Mouse (Mus musculus): ENCODE results near the gene Net1. TPM values are rescaled to one million over a fixed set of nuclear protein-coding genes. Genes with fewer than 3 reads are reported as not detected.
"Not testable (repeated sequence)": the region's sequence is repeated elsewhere in the genome, so short reads cannot be mapped to it uniquely, and the experiment has no call there.

The Net1 gene
- polyA plus RNA-seq, 1 experiment from 2014 or later, result 149 TPM

DNA sequence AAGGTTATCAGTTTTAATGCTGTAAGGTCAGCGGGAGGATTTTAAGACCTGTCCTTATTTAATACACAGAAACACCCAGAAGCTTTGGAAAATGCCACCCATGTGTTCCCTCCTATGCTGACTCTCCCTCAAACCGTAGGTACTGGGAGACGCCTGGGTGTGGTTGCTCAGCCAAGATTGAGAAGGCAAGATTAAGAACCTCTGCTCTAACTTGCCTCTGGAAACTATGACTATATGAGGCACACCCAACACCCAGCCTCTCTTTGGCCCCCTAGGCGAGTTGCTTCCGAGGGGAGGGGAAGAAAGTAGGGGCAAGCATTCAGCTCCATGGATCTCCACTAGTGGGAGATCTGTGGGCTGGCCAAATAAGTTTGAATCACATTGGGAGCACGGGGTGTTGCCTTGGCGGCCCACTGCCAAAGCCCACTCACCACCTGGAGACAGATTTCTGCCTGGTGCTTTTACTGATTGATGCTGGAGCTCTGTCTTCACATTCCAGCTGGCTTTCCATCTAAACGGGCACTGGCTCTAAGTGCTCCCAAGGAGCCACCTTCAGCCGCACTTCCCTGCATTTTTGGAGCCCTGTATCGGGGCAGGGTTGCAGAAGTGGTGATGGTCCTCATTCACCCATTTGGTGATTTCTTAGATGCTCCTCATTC is 55.0 kb downstream of the Net1 start:
- Histone ChIP-seq H3K27me3 (no peaks in the 10 kb centered on the region), H3K4me2 (replicated peaks) (no peak overlapping the region), H3K4me1 (peaks cover 6% of the 10 kb centered on the region; the same call in 1 of the 2 replicates), H3K27ac (replicated peaks) (no peak overlapping the region), H3K36me3 (no peaks in the 10 kb centered on the region), H3K9ac (no peak overlapping the region), H3K9me3 (replicated peaks) (no peaks in the 10 kb centered on the region), H3K4me3 (replicated peaks) (no peak overlapping the region)
- 72% methylated on average over 10 of the region's 10 CpGs for WGBS
- no peak for ATAC-seq (ENCODE audit: insufficient number of reproducible peaks, low FRiP score, low TSS enrichment, low read depth)

DNA sequence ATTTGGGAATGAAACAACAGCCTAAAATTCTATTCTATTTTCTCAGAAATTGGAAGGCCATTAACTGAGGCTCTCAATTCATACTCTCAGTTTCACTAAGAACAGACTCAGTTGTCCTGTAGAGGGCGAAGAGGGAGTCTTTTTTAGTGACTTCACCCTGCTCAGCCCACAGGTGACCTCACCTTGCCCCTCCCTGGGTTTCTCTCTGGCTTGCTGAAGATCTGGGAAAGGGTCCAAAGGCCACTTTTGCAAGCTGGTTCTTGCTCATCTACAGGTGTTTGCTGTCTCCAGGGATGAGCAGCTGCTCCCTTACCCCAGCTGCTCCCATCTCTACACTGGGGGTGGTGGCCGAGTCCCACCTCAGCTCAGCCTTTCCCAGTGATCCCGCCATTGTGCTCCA is 55.7 kb downstream of the Net1 start:
- ATAC-seq (ENCODE audit: insufficient number of reproducible peaks, low FRiP score, low TSS enrichment, low read depth), result no peak
- Histone ChIP-seq H3K4me1 (peaks cover 6% of the 10 kb centered on the region; the same call in 1 of the 2 replicates), H3K36me3 (no peaks in the 10 kb centered on the region), H3K27ac (replicated peaks) (no peak overlapping the region), H3K27me3 (no peaks in the 10 kb centered on the region), H3K4me3 (replicated peaks) (no peak overlapping the region), H3K9ac (no peak overlapping the region), H3K4me2 (replicated peaks) (no peak overlapping the region), H3K9me3 (replicated peaks) (no peaks in the 10 kb centered on the region)
- WGBS, result 62% methylated on average over 3 of the region's 3 CpGs

DNA sequence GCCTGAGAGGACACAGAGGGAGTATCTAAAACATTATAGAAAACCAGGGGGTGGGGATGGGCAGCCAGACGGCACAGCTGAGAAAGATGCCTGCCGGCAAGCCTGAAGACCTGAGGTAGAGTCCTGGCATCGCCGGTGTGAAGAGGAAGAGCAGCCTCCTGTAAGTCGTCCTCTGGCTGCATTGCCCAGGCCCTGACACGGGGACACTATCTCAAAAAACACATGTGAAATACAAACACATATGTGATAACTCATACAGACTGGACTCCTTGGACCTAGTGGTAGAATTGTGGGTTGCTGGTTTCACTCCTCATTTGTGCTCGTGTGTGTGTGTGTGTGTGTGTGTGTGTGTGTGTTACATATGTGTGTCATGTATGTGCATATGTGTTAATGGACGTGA is 56.8 kb downstream of the Net1 start:
- WGBS, result 84% methylated on average over 8 of the region's 8 CpGs
- no peak overlapping the region for H3K4me3 ChIP-seq (replicated peaks)
- H3K9ac ChIP-seq, result no peak overlapping the region
- no peaks in the 10 kb centered on the region for H3K36me3 ChIP-seq
- H3K4me2 ChIP-seq (replicated peaks), result no peak overlapping the region
- ATAC-seq (ENCODE audit: insufficient number of reproducible peaks, low FRiP score, low TSS enrichment, low read depth), result no peak
- no peaks in the 10 kb centered on the region for H3K9me3 ChIP-seq (replicated peaks)
- no peak overlapping the region for H3K27ac ChIP-seq (replicated peaks)
- H3K27me3 ChIP-seq, result no peaks in the 10 kb centered on the region
- H3K4me1 ChIP-seq, result peaks cover 6% of the 10 kb centered on the region; the same call in 1 of the 2 replicates

DNA sequence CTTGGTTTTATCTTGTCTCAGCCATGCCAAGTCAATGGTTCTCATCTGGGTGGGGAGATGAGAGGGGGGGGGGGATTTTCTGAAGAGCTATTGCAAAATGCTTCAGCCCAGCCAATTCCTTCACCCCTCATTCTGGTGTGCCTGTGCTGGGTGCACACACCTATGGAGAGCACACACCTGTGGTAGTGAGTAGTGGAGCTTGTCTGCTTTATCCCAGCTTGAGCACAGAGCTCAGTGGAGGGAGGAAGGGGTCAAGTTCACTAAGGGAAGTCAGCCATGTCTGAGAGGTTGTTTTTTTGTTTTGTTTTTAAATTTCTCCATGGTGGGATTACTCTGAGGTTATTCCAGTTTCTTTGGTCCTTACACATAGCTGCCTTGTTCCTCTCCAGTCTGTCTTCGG is 61.8 kb downstream of the Net1 start:
- no peaks in the 10 kb centered on the region for H3K9me3 ChIP-seq (replicated peaks)
- H3K4me3 ChIP-seq (replicated peaks), result no peak overlapping the region
- ATAC-seq (ENCODE audit: insufficient number of reproducible peaks, low FRiP score, low TSS enrichment, low read depth), result no peak
- no peaks in the 10 kb centered on the region for H3K27me3 ChIP-seq
- H3K36me3 ChIP-seq, result no peaks in the 10 kb centered on the region
- no peaks in the 10 kb centered on the region for H3K4me1 ChIP-seq
- no peak overlapping the region for H3K9ac ChIP-seq
- no peak overlapping the region for H3K4me2 ChIP-seq (replicated peaks)
- 78% methylated on average over 1 of the region's 1 CpGs for WGBS
- H3K27ac ChIP-seq (replicated peaks), result no peak overlapping the region

DNA sequence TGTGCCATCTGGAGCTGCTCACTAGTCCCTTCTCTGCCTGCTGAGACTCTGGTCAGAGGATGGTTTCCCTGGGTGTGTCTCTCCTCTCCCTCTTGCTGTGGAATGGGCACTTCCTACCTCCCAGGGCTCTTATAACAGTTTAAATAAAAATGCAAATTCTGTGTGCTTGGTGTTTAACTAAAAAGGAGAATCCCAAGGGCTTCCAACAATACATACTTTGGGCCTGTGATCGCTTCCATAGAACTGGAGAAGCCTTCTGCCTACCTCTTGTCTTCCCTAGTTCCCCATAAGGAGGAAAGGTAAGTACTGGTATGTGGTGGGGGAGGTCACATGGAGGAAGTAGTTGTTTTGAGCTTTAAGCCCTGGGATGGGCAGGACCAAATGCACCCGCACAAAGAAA is 63.2 kb downstream of the Net1 start:
- no peaks in the 10 kb centered on the region for H3K36me3 ChIP-seq
- H3K4me3 ChIP-seq (replicated peaks), result no peak overlapping the region
- no peaks in the 10 kb centered on the region for H3K4me1 ChIP-seq
- H3K9me3 ChIP-seq (replicated peaks), result no peaks in the 10 kb centered on the region
- 80% methylated on average over 2 of the region's 2 CpGs for WGBS
- H3K9ac ChIP-seq, result no peak overlapping the region
- H3K27me3 ChIP-seq, result no peaks in the 10 kb centered on the region
- H3K27ac ChIP-seq (replicated peaks), result no peak overlapping the region
- no peak for ATAC-seq (ENCODE audit: insufficient number of reproducible peaks, low FRiP score, low TSS enrichment, low read depth)
- no peak overlapping the region for H3K4me2 ChIP-seq (replicated peaks)

DNA sequence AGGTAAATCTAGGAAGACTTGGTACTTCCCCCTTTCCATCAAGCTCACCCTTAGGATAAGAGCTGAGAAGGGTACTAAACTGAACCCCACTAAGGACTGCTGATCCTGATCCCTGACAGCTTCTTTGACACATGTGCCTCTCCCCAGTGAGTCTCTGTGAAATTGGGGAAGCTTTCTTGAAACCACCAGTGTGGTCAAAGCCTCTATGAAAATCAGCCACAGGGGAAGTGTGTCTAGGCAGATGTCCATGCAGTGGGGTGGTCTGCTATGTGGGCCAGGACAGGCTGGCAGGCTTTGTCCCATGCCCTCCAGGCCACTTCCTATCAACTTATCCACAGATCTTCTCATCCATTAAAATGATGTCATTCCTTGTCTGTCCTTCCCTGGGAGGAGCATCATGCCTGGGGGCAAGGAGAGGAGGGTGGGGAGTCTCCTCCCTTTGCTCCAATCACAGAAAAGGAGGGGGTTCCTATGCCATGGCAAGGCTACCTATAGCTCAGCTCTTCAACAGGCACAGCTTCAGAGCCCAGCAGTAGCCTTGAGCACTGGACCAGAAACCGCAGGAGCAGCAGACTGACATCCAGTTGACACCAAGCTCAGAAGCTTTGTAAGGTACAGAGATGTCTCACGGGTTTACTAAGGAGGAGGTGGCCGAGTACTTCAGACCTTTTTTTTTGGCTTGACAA is 64.2 kb downstream of the Net1 start, which contains the start of gene Calm5:
Gene Calm5, plus strand, starts transcription at position 526 of the 686 bp plus-strand sequence.
- H3K36me3 ChIP-seq; H3K27ac ChIP-seq (replicated peaks); H3K9me3 ChIP-seq (replicated peaks); H3K9ac ChIP-seq; ATAC-seq (ENCODE audit: insufficient number of reproducible peaks, low FRiP score, low TSS enrichment, low read depth); H3K4me1 ChIP-seq; H3K4me3 ChIP-seq (replicated peaks); H3K4me2 ChIP-seq (replicated peaks); H3K27me3 ChIP-seq: not testable (repeated sequence)
- WGBS, result 83% methylated on average over 3 of the region's 3 CpGs

DNA sequence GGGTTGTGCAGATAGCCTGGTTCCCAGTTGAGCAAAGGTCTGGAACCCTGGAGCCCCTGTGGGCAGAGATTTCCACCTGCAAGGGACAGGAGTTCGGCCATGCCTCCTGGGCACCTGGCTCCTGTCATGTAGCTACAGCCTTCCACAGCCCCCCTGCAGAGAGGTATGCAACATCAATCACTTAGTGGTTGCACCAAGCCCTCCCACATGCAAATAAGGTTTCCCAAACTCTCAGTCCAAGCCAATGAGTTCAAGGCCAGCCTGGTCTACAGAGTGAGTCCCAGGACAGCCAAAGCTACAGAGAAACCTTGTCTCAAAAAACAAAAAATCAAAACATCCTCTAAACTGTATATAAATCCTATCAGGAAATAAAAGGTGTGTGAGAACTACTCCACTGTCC is 67.7 kb downstream of the Net1 start:
- Histone ChIP-seq H3K9ac (no peak overlapping the region), H3K27me3 (no peaks in the 10 kb centered on the region), H3K9me3 (replicated peaks) (no peaks in the 10 kb centered on the region), H3K4me3 (replicated peaks) (no peak overlapping the region), H3K4me2 (replicated peaks) (no peak overlapping the region), H3K36me3 (no peaks in the 10 kb centered on the region), H3K4me1 (no peaks in the 10 kb centered on the region), H3K27ac (replicated peaks) (no peak overlapping the region)
- no peak for ATAC-seq (ENCODE audit: insufficient number of reproducible peaks, low FRiP score, low TSS enrichment, low read depth)
- WGBS, result 72% methylated on average over 1 of the region's 1 CpGs

DNA sequence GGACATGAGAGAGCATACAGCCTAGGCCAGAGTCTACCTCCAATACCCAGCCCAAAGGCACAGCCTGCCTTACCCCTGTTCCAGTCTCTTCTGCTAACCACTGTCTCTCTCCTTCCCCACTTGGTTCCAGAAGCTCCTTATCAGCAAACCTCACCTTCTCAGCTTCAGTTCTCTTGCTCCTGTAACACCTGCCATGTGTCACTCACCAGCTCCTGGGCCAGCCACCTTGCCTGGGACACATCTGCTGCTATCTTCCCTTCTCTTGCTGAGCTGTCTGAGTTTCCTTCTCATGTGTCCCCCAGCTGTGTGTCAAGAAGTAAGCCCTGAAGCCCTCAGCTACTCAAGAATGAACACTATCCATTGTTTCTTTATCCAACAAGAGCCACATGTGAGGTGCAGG is 77.4 kb downstream of the Net1 start:
- not testable (repeated sequence) for H3K4me1 ChIP-seq; H3K27ac ChIP-seq (replicated peaks); H3K4me2 ChIP-seq (replicated peaks); H3K4me3 ChIP-seq (replicated peaks); H3K27me3 ChIP-seq; ATAC-seq (ENCODE audit: insufficient number of reproducible peaks, low FRiP score, low TSS enrichment, low read depth); H3K36me3 ChIP-seq; H3K9ac ChIP-seq; H3K9me3 ChIP-seq (replicated peaks)

DNA sequence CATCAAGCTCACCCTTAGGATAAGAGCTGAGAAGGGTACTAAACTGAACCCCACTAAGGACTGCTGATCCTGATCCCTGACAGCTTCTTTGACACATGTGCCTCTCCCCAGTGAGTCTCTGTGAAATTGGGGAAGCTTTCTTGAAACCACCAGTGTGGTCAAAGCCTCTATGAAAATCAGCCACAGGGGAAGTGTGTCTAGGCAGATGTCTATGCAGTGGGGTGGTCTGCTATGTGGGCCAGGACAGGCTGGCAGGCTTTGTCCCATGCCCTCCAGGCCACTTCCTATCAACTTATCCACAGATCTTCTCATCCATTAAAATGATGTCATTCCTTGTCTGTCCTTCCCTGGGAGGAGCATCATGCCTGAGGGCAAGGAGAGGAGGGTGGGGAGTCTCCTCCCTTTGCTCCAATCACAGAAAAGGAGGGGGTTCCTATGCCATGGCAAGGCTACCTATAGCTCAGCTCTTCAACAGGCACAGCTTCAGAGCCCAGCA is 80.7 kb downstream of the Net1 start, which contains the start of gene Calm4:
Gene Calm4, plus strand, starts transcription at position 446 of the 496 bp plus-strand sequence.
- H3K9ac ChIP-seq; H3K4me2 ChIP-seq (replicated peaks); ATAC-seq (ENCODE audit: insufficient number of reproducible peaks, low FRiP score, low TSS enrichment, low read depth); H3K9me3 ChIP-seq (replicated peaks); H3K36me3 ChIP-seq; H3K27me3 ChIP-seq; H3K4me1 ChIP-seq: not testable (repeated sequence)
- Histone ChIP-seq H3K27ac (replicated peaks) (peak within 1 kb of the TSS; percentile 19; the same call in 1 of the 2 replicates), H3K4me3 (replicated peaks) (0 out of 2 replicates have a peak within 1 kb of the TSS, but pooled peaks have one; percentile 4)

DNA sequence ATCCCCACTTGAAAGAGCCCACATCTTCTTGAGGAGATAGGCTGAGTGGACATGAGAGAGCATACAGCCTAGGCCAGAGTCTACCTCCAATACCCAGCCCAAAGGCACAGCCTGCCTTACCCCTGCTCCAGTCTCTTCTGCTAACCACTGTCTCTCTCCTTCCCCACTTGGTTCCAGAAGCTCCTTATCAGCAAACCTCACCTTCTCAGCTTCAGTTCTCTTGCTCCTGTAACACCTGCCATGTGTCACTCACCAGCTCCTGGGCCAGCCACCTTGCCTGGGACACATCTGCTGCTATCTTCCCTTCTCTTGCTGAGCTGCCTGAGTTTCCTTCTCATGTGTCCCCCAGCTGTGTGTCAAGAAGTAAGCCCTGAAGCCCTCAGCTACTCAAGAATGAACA is 84.4 kb downstream of the Net1 start:
- H3K9ac ChIP-seq, result not testable (repeated sequence)

DNA sequence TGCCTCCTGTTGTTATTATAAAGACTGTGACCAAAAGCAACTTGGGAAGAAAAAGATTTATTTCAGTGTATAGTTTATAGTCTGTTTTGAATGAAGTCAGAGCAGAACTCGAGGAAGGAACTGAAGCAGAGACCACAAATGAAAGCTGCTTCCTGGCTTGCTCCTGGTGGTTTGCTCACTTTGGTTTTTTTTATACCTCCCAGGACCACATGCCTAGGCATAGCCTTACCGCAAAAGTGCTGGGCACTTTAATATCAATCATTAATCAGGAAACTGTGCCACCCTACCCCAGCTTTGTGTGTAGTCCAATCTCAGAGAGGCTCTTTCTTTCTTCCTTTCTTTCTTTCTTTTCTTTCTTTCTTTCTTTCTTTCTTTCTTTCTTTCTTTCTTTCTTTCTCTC is 85.6 kb downstream of the Net1 start:
- H3K9ac ChIP-seq, result no peak overlapping the region
- H3K27me3 ChIP-seq, result no peaks in the 10 kb centered on the region
- no peak overlapping the region for H3K4me3 ChIP-seq (replicated peaks)
- no peaks in the 10 kb centered on the region for H3K36me3 ChIP-seq
- no peaks in the 10 kb centered on the region for H3K4me1 ChIP-seq
- H3K9me3 ChIP-seq (replicated peaks), result no peaks in the 10 kb centered on the region
- 49% methylated on average over 2 of the region's 2 CpGs for WGBS
- peak overlapping the region; percentile 59 for H3K27ac ChIP-seq (replicated peaks)
- no peak overlapping the region for H3K4me2 ChIP-seq (replicated peaks)
- no peak for ATAC-seq (ENCODE audit: insufficient number of reproducible peaks, low FRiP score, low TSS enrichment, low read depth)

More for the DNA sequence above, 84.4 kb downstream of the Net1 start:
- not testable (repeated sequence) for H3K9me3 ChIP-seq (replicated peaks); H3K4me1 ChIP-seq; H3K4me3 ChIP-seq (replicated peaks); H3K27me3 ChIP-seq; ATAC-seq (ENCODE audit: insufficient number of reproducible peaks, low FRiP score, low TSS enrichment, low read depth); H3K4me2 ChIP-seq (replicated peaks); H3K27ac ChIP-seq (replicated peaks); H3K36me3 ChIP-seq
